Mouse (Mus musculus) embryonic facial prominence, embryonic 14.5 days (tissue): ENCODE measurements around the gene Heatr4. TPM values are rescaled to one million over a fixed set of nuclear protein-coding genes. Genes with fewer than 3 reads are reported as not detected.

Experiments
- ATAC-seq: fragments of 200-750 bp; cut with Nextera tagmentation; 2 replicates; pipeline ENCODE4 v1.8.0; 2017; ENCODE audit warnings: low read depth, moderate number of reproducible peaks, moderate TSS enrichment
- DNase-seq: peaks from one replicate; pipeline ENCODE4 v3.0.0-alpha.2; 2015; ENCODE audit warnings: low spot score
- H3K27ac ChIP-seq: fragments of 300-500 bp; sonication (generic); replicated peaks from 2 replicates; pipeline ENCODE4 v1.5.1; 2014; ENCODE audit warnings: low read depth, mild to moderate bottlenecking, low read length, moderate library complexity
- H3K27me3 ChIP-seq: fragments of 300-500 bp; sonication (generic); replicated peaks from 2 replicates; pipeline ENCODE4 v1.6.1; 2014; ENCODE audit warnings: low read length; ENCODE audit not compliant: control insufficient read depth, insufficient read depth
- H3K36me3 ChIP-seq: fragments of 300-500 bp; sonication (generic); 2 replicates; pipeline ENCODE4 v1.6.1; 2014; ENCODE audit warnings: low read length, mixed read lengths; ENCODE audit not compliant: control insufficient read depth, insufficient read depth
- H3K4me1 ChIP-seq: fragments of 300-500 bp; sonication (generic); 2 replicates; pipeline ENCODE4 v1.6.1; 2014; ENCODE audit warnings: antibody characterized with exemption, low read length; ENCODE audit not compliant: control insufficient read depth, insufficient read depth
- H3K4me2 ChIP-seq: fragments of 300-500 bp; sonication (generic); 2 replicates; pipeline ENCODE4 v1.6.1; 2014; ENCODE audit warnings: low read depth, mild to moderate bottlenecking, low read length, moderate library complexity, mixed read lengths
- H3K4me3 ChIP-seq: fragments of 300-500 bp; sonication (generic); 2 replicates; pipeline ENCODE4 v1.5.1; 2014; ENCODE audit warnings: low read depth, mild to moderate bottlenecking, low read length
- H3K9ac ChIP-seq: fragments of 300-500 bp; sonication (generic); 2 replicates; pipeline ENCODE4 v1.6.1; 2014; ENCODE audit warnings: low read depth, mild to moderate bottlenecking, low read length, moderate library complexity, mixed read lengths
- H3K9me3 ChIP-seq: fragments of 300-500 bp; sonication (generic); 2 replicates; pipeline ENCODE4 v1.6.1; 2016; ENCODE audit warnings: low read length; ENCODE audit not compliant: control insufficient read depth
- WGBS: fragments of 180-500 bp; shearing (Covaris S2); extraction: QIAGEN DNeasy Blood & Tissue Kit; methylation state at CpG from one replicate; pipeline ENCODE4 v1.1.7; 2014; 5-methylcytosine and 5-hydroxymethylcytosine counted together
- polyA plus RNA-seq: library from polyadenylated mRNA; unstranded; fragments of >200 nt; fragmentation: Nextera tagmentation; extraction: Ambion mirVana; gene quantifications from 2 replicates; pipeline ENCODE4 v1.2.1, GENCODE M21; 2014

Gene Heatr4
- polyA plus RNA-seq, 1 experiment from 2014 or later = not detected

GRCm38 (mm10) chr12:83922724-83923485, 61.7 kb downstream of the Heatr4 start:
- Histone ChIP-seq H3K9me3 (no peaks in the 10 kb centered on the region), H3K4me1 (peaks cover 11% of the 10 kb centered on the region), H3K27ac (peak overlapping the region; percentile 76), H3K27me3 (no peaks in the 10 kb centered on the region), H3K36me3 (no peaks in the 10 kb centered on the region), H3K9ac (peak overlapping the region; percentile 61), H3K4me2 (peak overlapping the region; percentile 69), H3K4me3 (peak overlapping the region; percentile 94)
- DNase-seq = no peak
- WGBS = 32% methylated on average over 8 of the region's 8 CpGs
- ATAC-seq = no peak

DNA sequence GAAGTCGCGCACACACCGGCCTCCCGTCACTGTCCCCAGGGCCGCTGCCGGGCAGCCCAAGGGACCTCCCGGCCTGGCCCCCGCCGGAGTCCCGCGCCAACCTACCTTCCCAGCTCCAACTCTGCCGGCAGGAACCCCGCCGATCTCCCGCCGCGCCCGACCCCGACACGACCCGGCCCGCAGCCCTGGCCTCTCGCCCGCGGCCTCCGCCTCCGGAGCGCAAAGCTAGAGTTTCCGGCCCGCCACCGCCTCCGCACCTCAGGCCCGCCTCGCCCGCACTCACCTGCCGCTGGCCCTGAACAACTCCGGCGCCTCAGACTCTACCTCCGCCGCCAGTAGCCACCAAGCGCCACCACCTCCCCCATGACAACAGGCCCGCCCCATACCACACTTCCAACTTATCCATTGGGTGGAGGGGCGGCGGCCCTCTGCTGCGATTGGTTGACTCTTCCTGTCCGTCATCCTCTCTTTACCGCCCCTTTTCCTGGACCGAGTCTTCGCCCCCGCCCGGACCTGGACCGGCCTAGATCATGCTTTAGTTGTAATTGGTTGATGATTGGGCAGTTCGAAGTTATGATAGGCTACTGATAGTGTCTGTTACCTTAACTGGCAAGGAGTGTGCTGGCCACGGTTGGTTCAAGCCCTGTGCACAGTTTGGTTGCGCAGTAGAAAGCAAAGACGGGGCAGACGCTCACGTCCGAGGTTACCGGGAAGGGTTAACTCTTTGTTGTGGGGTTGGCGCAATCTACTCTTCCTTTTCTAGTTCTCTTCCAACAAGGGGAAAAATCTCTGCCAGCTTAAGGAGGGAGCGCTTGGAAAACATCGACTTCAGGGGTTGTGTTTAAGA, 62.9 kb downstream of the Heatr4 start, which contains the start of gene Numb:
Numb (minus strand) TSS at position 400 of the 847 bp plus-strand sequence.
- no peaks in the 10 kb centered on the region for H3K27me3 ChIP-seq
- ATAC-seq = peak; percentile 99
- WGBS = under 1% methylated on average over 35 of the region's 63 CpGs

GRCm38 (mm10) chr12:83920721-83921441, 63.8 kb downstream of the Heatr4 start:
- Histone ChIP-seq H3K36me3 (no peaks in the 10 kb centered on the region), H3K9ac (peak overlapping the region; percentile 77), H3K4me1 (peaks cover 11% of the 10 kb centered on the region), H3K4me2 (peak overlapping the region; percentile 86), H3K9me3 (no peaks in the 10 kb centered on the region), H3K27me3 (no peaks in the 10 kb centered on the region), H3K4me3 (peak overlapping the region; percentile 94), H3K27ac (peak overlapping the region; percentile 87)
- DNase-seq = no peak
- ATAC-seq = no peak
- WGBS = under 1% methylated on average over 22 of the region's 31 CpGs

More for the DNA sequence above, 62.9 kb downstream of the Heatr4 start, which contains the start of gene Numb:
- H3K27ac ChIP-seq = peak within 1 kb of the TSS; percentile 87
- peak within 1 kb of the TSS; percentile 94 for H3K4me3 ChIP-seq
- DNase-seq = peak; percentile 99
- H3K9me3 ChIP-seq = no peaks in the 10 kb centered on the region
- no peaks in the 10 kb centered on the region for H3K36me3 ChIP-seq
- H3K4me2 ChIP-seq = peak within 1 kb of the TSS; percentile 86
- peak within 1 kb of the TSS; percentile 77 for H3K9ac ChIP-seq
- peaks cover 11% of the 10 kb centered on the region for H3K4me1 ChIP-seq

GRCm38 (mm10) chr12:83916884-83917283, 67.8 kb downstream of the Heatr4 start:
- no peak overlapping the region for H3K4me2 ChIP-seq
- H3K9me3 ChIP-seq = no peaks in the 10 kb centered on the region
- peaks cover 13% of the 10 kb centered on the region for H3K4me1 ChIP-seq
- DNase-seq (no peak), ATAC-seq (no peak)
- no peaks in the 10 kb centered on the region for H3K27me3 ChIP-seq
- H3K4me3 ChIP-seq = no peak overlapping the region
- peaks cover 6% of the 10 kb centered on the region; the same call in 1 of the 2 replicates for H3K36me3 ChIP-seq
- 73% methylated on average over 9 of the region's 9 CpGs for WGBS
- H3K9ac ChIP-seq = no peak overlapping the region
- 0 out of 2 replicates have a peak overlapping the region, but pooled peaks have one; percentile 28 for H3K27ac ChIP-seq

DNA sequence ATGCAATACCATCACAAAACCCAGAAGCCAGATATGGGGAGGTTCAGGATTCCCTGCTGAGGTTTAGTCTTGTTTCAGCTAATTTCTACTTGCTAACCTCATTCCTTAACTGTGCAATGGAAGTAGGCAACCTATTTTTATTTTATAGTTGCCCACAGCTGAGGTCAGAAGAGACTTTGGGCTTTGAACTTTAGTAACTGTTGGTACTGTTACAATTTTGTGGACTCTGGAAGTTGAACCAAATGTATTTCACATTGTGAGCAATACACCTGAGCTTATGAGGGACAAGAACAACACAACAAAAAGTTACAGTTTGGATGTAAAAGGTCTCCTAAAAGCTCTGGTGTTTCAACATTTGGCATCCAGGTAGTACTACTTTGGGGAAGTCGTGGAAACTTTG, 69.9 kb downstream of the Heatr4 start:
- H3K27me3 ChIP-seq = no peaks in the 10 kb centered on the region
- 0 out of 2 replicates have a peak, but pooled peaks cover 5% of the 10 kb centered on the region for H3K4me1 ChIP-seq
- ATAC-seq = no peak
- no peak overlapping the region for H3K4me2 ChIP-seq
- no peak overlapping the region; the same call in 1 of the 2 replicates for H3K27ac ChIP-seq
- H3K36me3 ChIP-seq = peaks cover 6% of the 10 kb centered on the region; the same call in 1 of the 2 replicates
- no peak overlapping the region for H3K9ac ChIP-seq
- no peak overlapping the region for H3K4me3 ChIP-seq
- 85% methylated on average over 1 of the region's 1 CpGs for WGBS
- H3K9me3 ChIP-seq = no peaks in the 10 kb centered on the region
- no peak for DNase-seq

- Histone ChIP-seq H3K4me1 (0 out of 2 replicates have a peak, but pooled peaks cover 5% of the 10 kb centered on the region), H3K27me3 (no peaks in the 10 kb centered on the region), H3K9ac (no peak overlapping the region), H3K4me3 (no peak overlapping the region), H3K4me2 (no peak overlapping the region), H3K9me3 (no peaks in the 10 kb centered on the region), H3K27ac (no peak overlapping the region; the same call in 1 of the 2 replicates), H3K36me3 (peaks cover 6% of the 10 kb centered on the region; the same call in 1 of the 2 replicates)
- ATAC-seq (no peak), DNase-seq (no peak)
- WGBS = 88% methylated on average over 4 of the region's 4 CpGs
Measured at GRCm38 (mm10) chr12:83914202-83914740, 70.4 kb downstream of the Heatr4 start.

- 82% methylated on average over 2 of the region's 2 CpGs for WGBS
- Histone ChIP-seq H3K36me3 (peaks cover 6% of the 10 kb centered on the region; the same call in 1 of the 2 replicates), H3K4me3 (no peak overlapping the region), H3K4me1 (0 out of 2 replicates have a peak, but pooled peaks cover 5% of the 10 kb centered on the region), H3K9ac (no peak overlapping the region), H3K4me2 (no peak overlapping the region), H3K9me3 (no peaks in the 10 kb centered on the region), H3K27ac (no peak overlapping the region), H3K27me3 (no peaks in the 10 kb centered on the region)
- DNase-seq (no peak), ATAC-seq (no peak)
Measured at GRCm38 (mm10) chr12:83910451-83910850, 74.2 kb downstream of the Heatr4 start.
